Mouse (Mus musculus) heart, embryonic 10.5 days (tissue): ENCODE data around the gene Zfp58. TPM values are rescaled to one million over a fixed set of nuclear protein-coding genes. Genes with fewer than 3 reads are reported as not detected.

ENCODE experiments used
- DNase-seq: peaks from one replicate; pipeline ENCODE4 v3.0.0-alpha.2; 2017; ENCODE audit warnings: low spot score
- H3K27ac ChIP-seq: fragments of 300-500 bp; sonication (generic); 2 replicates; pipeline ENCODE4 v1.5.1; 2016; ENCODE audit warnings: mild to moderate bottlenecking
- H3K27me3 ChIP-seq: fragments of 300-500 bp; sonication (generic); 2 replicates; pipeline ENCODE4 v1.6.1; 2016; ENCODE audit warnings: mild to moderate bottlenecking; ENCODE audit not compliant: poor library complexity, insufficient read depth, severe bottlenecking
- H3K36me3 ChIP-seq: fragments of 300-500 bp; sonication (generic); 2 replicates; pipeline ENCODE4 v1.6.1; 2016; ENCODE audit warnings: mild to moderate bottlenecking, moderate library complexity
- H3K4me1 ChIP-seq: fragments of 300-500 bp; sonication (generic); 2 replicates; pipeline ENCODE4 v1.6.1; 2016; ENCODE audit warnings: mild to moderate bottlenecking
- H3K4me3 ChIP-seq: fragments of 300-500 bp; sonication (generic); 2 replicates; pipeline ENCODE4 v1.5.1; 2016; ENCODE audit warnings: mild to moderate bottlenecking, moderate library complexity
- H3K9me3 ChIP-seq: fragments of 300-500 bp; sonication (generic); 2 replicates; pipeline ENCODE4 v1.6.1; 2016; ENCODE audit warnings: mild to moderate bottlenecking, moderate library complexity
- WGBS: fragments of 180-500 bp; shearing (Covaris S2); methylation state at CpG from one replicate; pipeline ENCODE4 v1.1.7; 2016; 5-methylcytosine and 5-hydroxymethylcytosine counted together
- polyA plus RNA-seq: library from polyadenylated mRNA; unstranded; fragments of >200 nt; fragmentation: Nextera tagmentation; extraction: Ambion mirVana; gene quantifications from 2 replicates; pipeline ENCODE4 v1.2.1, GENCODE M21; 2016

Gene Zfp58
- polyA plus RNA-seq, 1 experiment from 2014 or later: 12.9 TPM

- WGBS: 2% methylated on average over 20 of the region's 20 CpGs
- Histone ChIP-seq H3K27me3 (no peaks in the 10 kb centered on the region), H3K4me1 (no peaks in the 10 kb centered on the region), H3K27ac (peak within 1 kb of the TSS; percentile 82), H3K9me3 (no peaks in the 10 kb centered on the region), H3K36me3 (peaks cover 16% of the 10 kb centered on the region), H3K4me3 (peak within 1 kb of the TSS; percentile 69)
- DNase-seq: peak; percentile 93
Measured at GRCm38 (mm10) chr13:67451172-67452020, 49.0 kb downstream of the Zfp58 start, which contains the start of gene Zfp874a. Gene Zfp874a (minus strand): TSS chr13:67451624.

Other genes with a start within 250 kb of the Zfp58 start
- gene Zfp458, start 222.1 kb downstream of the Zfp58 start, polyA plus RNA-seq: 1.4 and 1.6 TPM in 2 replicates
- gene Zfp457, start 194.1 kb downstream of the Zfp58 start, polyA plus RNA-seq: 0.40 and 0.86 TPM in 2 replicates
- gene Zfp595, start 168.0 kb downstream of the Zfp58 start, polyA plus RNA-seq: 1.5 and 2.6 TPM in 2 replicates
- not detected in 2 replicates for gene Gm28044, start 140.0 kb downstream of the Zfp58 start, polyA plus RNA-seq
- gene Zfp953, start 139.9 kb downstream of the Zfp58 start, polyA plus RNA-seq: 0.59 and 0.84 TPM in 2 replicates
- 0.25 and 0.57 TPM in 2 replicates for gene Gm28041, start 124.8 kb downstream of the Zfp58 start, polyA plus RNA-seq
- gene Zfp456, start 124.7 kb downstream of the Zfp58 start, polyA plus RNA-seq: 1.2 and 1.4 TPM in 2 replicates
- 3.4 and 4.0 TPM in 2 replicates for gene Zfp429, start 100.7 kb downstream of the Zfp58 start, polyA plus RNA-seq
- gene Zfp459, start 79.1 kb downstream of the Zfp58 start, polyA plus RNA-seq: 0.69 and 1.2 TPM in 2 replicates
- gene Zfp874a, start 48.9 kb downstream of the Zfp58 start, polyA plus RNA-seq: 5.7 and 6.2 TPM in 2 replicates
- gene Zfp874b, start 16.3 kb downstream of the Zfp58 start, polyA plus RNA-seq: 1.4 and 2.1 TPM in 2 replicates
- gene Gm26965, start 25.6 kb upstream of the Zfp58 start, polyA plus RNA-seq: not detected in 2 replicates
- gene Zfp87, start 25.6 kb upstream of the Zfp58 start, polyA plus RNA-seq: 14.9 and 16.7 TPM in 2 replicates
- 11.4 and 11.7 TPM in 2 replicates for gene Zfp748, start 53.3 kb upstream of the Zfp58 start, polyA plus RNA-seq
- 2.1 and 2.6 TPM in 2 replicates for gene Zfp729b, start 109.2 kb upstream of the Zfp58 start, polyA plus RNA-seq
- not detected in 2 replicates for gene Gm49345, start 137.2 kb upstream of the Zfp58 start, polyA plus RNA-seq
- 1.2 and 2.3 TPM in 2 replicates for gene Zfp729a, start 137.2 kb upstream of the Zfp58 start, polyA plus RNA-seq
- gene Zfp738, start 186.5 kb upstream of the Zfp58 start, polyA plus RNA-seq: 7.5 TPM in 2 replicates
- gene Zfp65, start 228.6 kb upstream of the Zfp58 start, polyA plus RNA-seq: 4.3 and 4.7 TPM in 2 replicates